Mouse (Mus musculus) splenic B cell, adult 2 months (primary cell): ENCODE data around the gene Snrpc.

Experiments used
- DNase-seq: peaks from one replicate; pipeline ENCODE4 v3.0.0-alpha.2; 2011; ENCODE audit warnings: low read depth, low spot score
- H3K27me3 ChIP-seq: 2 replicates; pipeline ENCODE4 v1.6.1; 2012; ENCODE audit warnings: mild to moderate bottlenecking, low read length, moderate library complexity, mixed read lengths; ENCODE audit not compliant: control insufficient read depth, poor library complexity, insufficient read depth, severe bottlenecking
- H3K36me3 ChIP-seq: 2 replicates; pipeline ENCODE4 v1.6.1; 2012; ENCODE audit warnings: mild to moderate bottlenecking, low read length, moderate library complexity, mixed read lengths; ENCODE audit not compliant: control insufficient read depth, poor library complexity, insufficient read depth, severe bottlenecking

The Snrpc gene

GRCm38 (mm10) chr17:27866737-27867136, 28.8 kb downstream of the Snrpc start:
- H3K27me3 ChIP-seq = no peaks in the 10 kb centered on the region
- no peaks in the 10 kb centered on the region for H3K36me3 ChIP-seq
- no peak for DNase-seq

GRCm38 (mm10) chr17:27871851-27872250, 33.9 kb downstream of the Snrpc start:
- no peak for DNase-seq
- no peaks in the 10 kb centered on the region for H3K36me3 ChIP-seq
- H3K27me3 ChIP-seq = no peaks in the 10 kb centered on the region

- Histone ChIP-seq H3K27me3 (no peaks in the 10 kb centered on the region), H3K36me3 (no peaks in the 10 kb centered on the region)
- no peak for DNase-seq
These were observed 35.6 kb downstream of the Snrpc start for GRCm38 (mm10) chr17:27873583-27873982.

- H3K36me3 ChIP-seq = no peaks in the 10 kb centered on the region
- H3K27me3 ChIP-seq = no peaks in the 10 kb centered on the region
- no peak for DNase-seq
These were observed 36.6 kb downstream of the Snrpc start for GRCm38 (mm10) chr17:27874510-27874909.

GRCm38 (mm10) chr17:27881518-27881917, 43.6 kb downstream of the Snrpc start:
- no peak for DNase-seq
- no peaks in the 10 kb centered on the region for H3K27me3 ChIP-seq
- no peaks in the 10 kb centered on the region for H3K36me3 ChIP-seq

GRCm38 (mm10) chr17:27883129-27883528, 45.2 kb downstream of the Snrpc start:
- Histone ChIP-seq H3K36me3 (no peaks in the 10 kb centered on the region), H3K27me3 (no peaks in the 10 kb centered on the region; the same call in 1 of the 2 replicates)
- DNase-seq = no peak

- Histone ChIP-seq H3K27me3 (no peaks in the 10 kb centered on the region; the same call in 1 of the 2 replicates), H3K36me3 (no peaks in the 10 kb centered on the region)
- DNase-seq = no peak
These were observed 46.0 kb downstream of the Snrpc start for GRCm38 (mm10) chr17:27883994-27884393.

- DNase-seq = no peak
- H3K27me3 ChIP-seq = no peaks in the 10 kb centered on the region; the same call in 1 of the 2 replicates
- H3K36me3 ChIP-seq = no peaks in the 10 kb centered on the region
These were observed 48.7 kb downstream of the Snrpc start for GRCm38 (mm10) chr17:27886499-27887210.
